Mouse (Mus musculus) v-Abl transformed pro-B cells (cell line): Measurements from ENCODE around the gene 9930022D16Rik.

ENCODE experiments used
- in situ Hi-C, 2 experiments: fragments of 400-800 bp; cut with MboI; formaldehyde crosslinking; loops; one replicate each; pipeline ENCODE4 v1.15.1; 2025; ENCODE audit not compliant: unreplicated experiment in 2 of 2

The 9930022D16Rik gene

DNA sequence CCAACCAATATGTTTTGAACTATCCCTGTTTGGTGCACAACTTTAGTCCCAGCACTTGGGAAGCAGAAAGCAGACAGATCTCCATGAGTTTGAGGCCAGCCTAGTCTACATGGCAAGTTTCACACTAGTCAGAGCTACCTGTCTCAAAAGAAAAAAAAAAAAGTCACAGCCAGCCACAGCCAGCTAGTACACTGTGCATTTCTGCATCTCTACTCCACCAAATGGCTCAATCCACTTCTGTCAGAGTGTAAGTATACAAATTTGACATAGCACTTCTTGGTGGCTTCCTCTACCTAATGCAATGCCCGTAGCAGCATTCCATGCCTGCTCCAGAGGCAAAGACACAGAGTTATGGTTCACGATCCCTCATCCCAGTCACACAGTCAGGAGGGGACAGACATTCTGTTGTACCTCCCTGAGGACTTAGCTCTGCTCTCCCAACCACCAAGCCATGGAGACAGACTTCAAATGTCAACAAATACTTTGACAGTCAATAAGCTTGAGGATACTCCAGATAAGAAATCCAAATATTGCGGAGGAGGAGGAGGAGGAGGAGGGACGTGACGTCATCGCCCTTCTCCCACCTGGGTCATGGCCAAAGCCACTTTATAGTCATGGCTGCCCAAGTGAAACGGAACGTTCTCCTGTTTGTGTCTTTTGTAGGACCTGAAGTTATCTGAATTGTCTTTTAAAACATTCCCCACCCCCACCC is 3.1 kb downstream of the 9930022D16Rik start:
- in situ Hi-C loops = no loop called here

GRCm38 (mm10) chr11:109417472-109418040 is 3.8 kb downstream of the 9930022D16Rik start:
- in situ Hi-C loops = no loop called here

GRCm38 (mm10) chr11:109419461-109419860 is 5.7 kb downstream of the 9930022D16Rik start:
- in situ Hi-C loops = no loop called here

GRCm38 (mm10) chr11:109419961-109420566 is 6.3 kb downstream of the 9930022D16Rik start:
- in situ Hi-C loops = loop anchor here (5.0 kb wide), 1 partner anchor 58 kb away; the partner anchor contains the start of gene Gna13 (in 2 of the 2)

DNA sequence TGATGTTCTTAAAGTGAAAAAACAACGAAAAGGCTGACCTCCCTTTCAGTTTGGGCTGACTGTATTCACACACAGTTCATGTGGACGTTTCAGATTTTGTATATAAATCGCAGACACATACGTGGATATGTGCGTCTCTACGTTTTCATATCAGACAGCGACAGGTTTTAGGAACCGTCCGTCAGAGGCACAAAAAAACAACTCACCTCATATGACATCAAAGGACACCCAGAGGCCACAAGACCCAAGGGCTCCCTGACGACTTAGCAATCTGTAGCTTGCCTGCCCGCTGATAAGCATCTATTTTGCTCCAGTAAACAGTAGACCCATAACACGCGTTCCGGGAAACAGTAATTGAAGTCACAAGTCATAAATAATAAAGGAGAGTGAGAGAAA is 6.8 kb downstream of the 9930022D16Rik start:
- in situ Hi-C loops = loop anchor here (5.0 kb wide), 1 partner anchor 58 kb away; the partner anchor contains the start of gene Gna13 (in 2 of the 2)

GRCm38 (mm10) chr11:109421205-109421604 is 7.5 kb downstream of the 9930022D16Rik start:
- in situ Hi-C loops = loop anchor here (5.0 kb wide), 1 partner anchor 59 kb away; the partner anchor contains the start of gene Gna13 (in 2 of the 2)

- in situ Hi-C loops = loop anchor here (5.0 kb wide), 1 partner anchor 60 kb away; the partner anchor contains the start of gene Gna13 (in 2 of the 2)
These were observed 8.5 kb downstream of the 9930022D16Rik start for GRCm38 (mm10) chr11:109422263-109422662.

DNA sequence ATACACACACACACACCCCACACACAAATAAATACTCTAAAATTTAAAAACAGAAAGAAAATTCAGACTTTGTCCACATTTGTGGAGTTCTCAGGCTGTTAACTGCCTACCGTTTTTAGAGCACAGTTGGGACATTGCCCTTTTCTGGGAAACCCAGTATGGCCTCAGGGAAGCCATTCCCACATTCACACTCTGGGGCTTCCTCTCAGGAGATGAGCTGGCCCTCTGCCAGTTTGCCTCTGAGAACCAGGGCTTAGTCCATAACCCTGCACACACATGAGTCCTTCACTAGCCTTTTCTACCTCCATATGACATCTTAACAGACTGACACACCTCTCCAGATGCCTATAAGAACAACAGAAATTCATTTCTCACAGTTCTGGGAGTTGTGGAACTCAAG is 9.6 kb downstream of the 9930022D16Rik start:
- in situ Hi-C loops = loop anchor here (5.0 kb wide), 1 partner anchor 61 kb away; the partner anchor contains the start of gene Gna13 (in 2 of the 2)

GRCm38 (mm10) chr11:109425392-109426271 is 11.9 kb downstream of the 9930022D16Rik start, which contains the start of gene Amz2:
Gene Amz2 (plus strand): TSS chr11:109425946.
- in situ Hi-C loops = loop anchor here (5.0 to 25.0 kb wide), 2 partner anchors 93 to 513 kb away; partner anchors contain the start of gene Axin2 (in 1 of the 2)

DNA sequence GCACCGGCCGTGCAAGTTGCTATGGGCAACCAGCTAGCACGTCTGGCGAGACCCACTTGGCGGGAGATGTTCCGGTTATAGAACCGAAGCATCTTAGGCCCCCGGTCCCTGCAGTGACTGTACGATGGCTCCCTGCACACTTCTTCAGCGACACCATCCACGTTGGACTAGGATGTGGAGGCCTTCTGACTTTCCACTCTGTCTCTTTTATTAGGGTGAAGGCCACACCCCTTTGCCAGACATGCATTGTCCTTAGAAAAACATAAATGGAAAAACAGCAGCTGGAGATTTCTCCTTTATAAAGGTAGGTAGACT is 12.5 kb downstream of the 9930022D16Rik start:
- in situ Hi-C loops = loop anchor here (5.0 to 25.0 kb wide), 2 partner anchors 94 to 514 kb away; partner anchors contain the start of gene Axin2 (in 1 of the 2)

GRCm38 (mm10) chr11:109427353-109427752 is 13.6 kb downstream of the 9930022D16Rik start:
- in situ Hi-C loops = loop anchor here (5.0 to 25.0 kb wide), 2 partner anchors 95 to 515 kb away; partner anchors contain the start of gene Axin2 (in 1 of the 2)

- in situ Hi-C loops = loop anchor here in 1 of 2 experiments (25.0 kb wide), 1 partner anchor 522 kb away; the partner anchor contains the start of gene Axin2
These were observed 20.6 kb downstream of the 9930022D16Rik start for GRCm38 (mm10) chr11:109434233-109434798.

GRCm38 (mm10) chr11:109436889-109437288 is 23.2 kb downstream of the 9930022D16Rik start:
- in situ Hi-C loops = loop anchor here in 1 of 2 experiments (25.0 kb wide), 1 partner anchor 525 kb away; the partner anchor contains the start of gene Axin2

DNA sequence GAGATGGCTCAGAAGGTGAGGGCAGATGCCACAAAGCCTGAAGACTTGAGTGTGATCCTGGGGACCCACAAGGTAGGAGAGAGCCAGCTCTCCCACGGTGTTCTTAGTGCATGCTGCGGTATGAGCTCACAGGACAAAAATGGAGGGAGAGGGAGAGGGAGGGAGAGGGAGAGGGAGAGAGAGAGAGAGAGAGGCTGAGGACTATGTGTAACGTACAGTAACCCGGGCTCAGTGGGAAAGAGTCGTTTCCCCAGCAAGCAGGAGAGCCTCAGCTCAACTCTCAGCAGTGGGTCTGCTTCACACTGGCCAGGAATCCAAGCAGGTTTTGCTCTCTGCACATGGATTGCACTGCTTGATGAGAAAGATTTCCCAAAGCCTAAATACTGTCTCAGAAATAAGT is 25.5 kb downstream of the 9930022D16Rik start:
- in situ Hi-C loops = loop anchor here in 1 of 2 experiments (25.0 kb wide), 1 partner anchor 527 kb away; the partner anchor contains the start of gene Axin2

GRCm38 (mm10) chr11:109439829-109440340 is 26.2 kb downstream of the 9930022D16Rik start:
- in situ Hi-C loops = loop anchor here (5.0 to 25.0 kb wide), 5 partner anchors 123 to 528 kb away; partner anchors contain the start of gene Axin2 (in 1 of the 2)

- in situ Hi-C loops = loop anchor here (5.0 to 25.0 kb wide), 5 partner anchors 123 to 528 kb away; partner anchors contain the start of gene Axin2 (in 1 of the 2)
These were observed 26.9 kb downstream of the 9930022D16Rik start for GRCm38 (mm10) chr11:109440641-109441040.

GRCm38 (mm10) chr11:109441119-109441518 is 27.4 kb downstream of the 9930022D16Rik start:
- in situ Hi-C loops = loop anchor here (5.0 to 25.0 kb wide), 5 partner anchors 124 to 529 kb away; partner anchors contain the start of gene Axin2 (in 1 of the 2)

DNA sequence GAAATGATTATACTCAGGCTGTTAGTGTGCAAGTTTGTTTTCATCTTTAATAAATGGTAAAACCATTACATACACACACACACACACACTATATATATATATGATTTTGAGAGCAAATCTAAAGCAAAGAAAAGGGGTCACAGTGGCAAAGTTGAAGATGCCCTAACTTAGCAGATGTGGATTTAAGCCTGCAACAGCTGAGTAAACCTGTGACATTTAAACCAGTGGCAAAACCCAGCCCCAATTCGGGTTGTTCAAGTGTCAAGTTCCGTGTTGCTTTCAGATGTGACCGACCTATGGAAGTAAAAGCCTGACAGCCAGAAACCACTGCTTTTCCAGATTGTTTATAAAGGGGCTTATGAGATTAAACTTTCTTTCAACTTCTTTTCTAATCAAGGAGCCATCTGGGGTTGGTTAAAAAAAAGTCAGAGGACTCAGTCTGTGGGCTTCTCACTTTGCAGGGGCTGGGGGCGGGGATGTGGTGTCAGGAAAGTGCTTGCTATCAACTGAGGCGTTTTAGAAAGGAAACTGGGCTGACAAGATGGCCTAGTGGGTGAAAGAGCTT is 28.5 kb downstream of the 9930022D16Rik start:
- in situ Hi-C loops = loop anchor here (5.0 to 25.0 kb wide), 5 partner anchors 125 to 530 kb away; partner anchors contain the start of gene Axin2 (in 1 of the 2)
